Mouse (Mus musculus): ENCODE measurements at regions not wholly inside any gene's neighbourhood (a gene's known extent, or its start where the extent isn't known, plus 50 kb on each side); places are given as distances from the start of the nearest gene placed in this dataset.
A peak's percentile ranks its signal among the peaks of the same experiment; 100 is the strongest.

DNA sequence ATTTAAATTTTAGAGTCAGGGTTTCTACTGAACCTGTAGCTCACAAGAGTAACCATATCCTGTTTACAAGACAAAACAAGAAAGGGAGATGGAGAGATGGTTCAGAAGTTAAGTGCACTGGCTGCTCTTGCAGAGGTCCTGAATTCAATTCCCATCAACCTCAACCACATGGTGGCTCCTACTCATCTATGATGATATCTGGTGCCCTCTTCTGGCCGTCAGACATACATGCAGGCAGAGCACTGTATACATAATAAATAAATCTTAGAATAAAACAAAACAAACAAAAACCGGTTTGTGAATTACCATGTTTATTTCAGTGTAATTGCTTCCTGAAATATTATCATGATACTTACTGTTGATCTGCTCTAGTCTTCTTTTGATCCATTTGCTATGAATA lies 845.4 kb downstream of the Pcdh18 start:
- no peak for DNase-seq
- intact Hi-C loops (cut with DNase I) = no loop called here

- intact Hi-C loops (cut with DNase I) = no loop called here
- DNase-seq = no peak
Measured at GRCm38 (mm10) chr3:48890403-48890802, 866.7 kb downstream of the Pcdh18 start.

DNA sequence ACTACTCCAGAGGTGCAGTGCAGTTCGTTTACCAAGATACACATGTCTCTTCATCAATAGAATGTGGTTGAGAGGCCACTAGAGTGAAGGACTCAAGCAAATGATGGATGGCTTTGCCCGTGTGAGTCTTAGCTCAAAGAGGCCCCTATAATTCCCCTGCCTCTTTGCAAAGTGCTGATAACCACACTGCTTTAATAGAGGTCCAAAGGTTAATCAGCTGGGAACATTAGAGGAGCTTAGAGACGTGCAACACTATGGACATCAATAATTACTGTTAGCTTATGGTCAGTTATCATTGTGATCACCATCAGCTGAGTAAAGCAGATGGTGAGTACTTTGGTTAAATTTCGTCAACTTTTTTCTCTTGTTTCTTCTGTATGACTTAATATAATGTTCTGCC lies 869.2 kb downstream of the Pcdh18 start:
- intact Hi-C loops (cut with DNase I) = no loop called here
- DNase-seq = no peak

GRCm38 (mm10) chr3:48869527-48869926 lies 887.6 kb downstream of the Pcdh18 start:
- intact Hi-C loops (cut with DNase I) = no loop called here
- DNase-seq = no peak

DNA sequence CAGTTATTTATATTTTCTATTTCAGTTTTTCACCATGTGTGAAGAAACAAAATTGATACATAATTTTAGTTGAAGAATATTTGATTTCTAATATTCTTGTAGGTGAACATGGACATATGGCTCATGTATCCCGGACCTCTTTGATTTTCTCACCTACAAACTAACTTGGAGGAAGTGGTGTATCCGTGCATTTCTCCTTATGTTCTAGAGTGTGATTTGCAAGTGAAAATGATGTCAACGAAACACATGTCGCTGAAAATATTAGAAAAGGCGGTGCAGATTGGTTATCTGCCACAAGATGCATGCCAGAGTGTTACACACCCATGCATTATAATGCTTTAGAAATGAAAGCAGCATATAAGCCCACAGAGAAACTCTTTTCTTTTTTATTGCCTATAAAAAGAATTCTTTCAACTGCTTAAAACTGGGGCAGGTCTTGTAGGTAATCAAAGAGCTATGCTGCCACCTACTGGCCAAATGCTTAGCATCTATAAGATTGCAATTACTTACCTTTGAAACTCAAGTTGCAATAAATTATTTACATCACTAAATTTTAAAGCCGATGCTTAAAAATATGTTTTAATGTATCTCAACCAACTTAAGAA lies 911.0 kb downstream of the Pcdh18 start:
- DNase-seq = peak; percentile 15 to 35
- intact Hi-C loops (cut with DNase I) = no loop called here

- intact Hi-C loops (cut with DNase I) = no loop called here
Measured at GRCm38 (mm10) chr3:48840692-48841091, 916.4 kb downstream of the Pcdh18 start.

DNA sequence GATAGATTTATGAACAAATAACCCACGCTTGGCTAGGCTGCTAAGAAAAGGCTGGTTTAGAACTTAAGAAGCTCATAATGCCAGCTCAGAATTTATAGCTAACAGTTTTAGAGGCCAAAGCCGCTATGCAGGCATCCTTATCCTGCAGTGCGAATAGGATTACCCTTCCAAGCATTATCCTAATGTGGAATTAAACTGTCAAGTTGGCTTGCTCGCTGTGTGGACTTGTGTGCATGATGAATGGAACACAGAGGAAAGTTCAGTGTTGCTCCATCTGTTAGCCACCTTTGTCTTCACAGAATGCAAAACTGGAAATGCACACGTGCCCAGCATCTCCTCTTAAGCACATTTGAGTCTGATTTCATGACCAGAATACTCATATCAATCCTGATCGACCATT lies 933.8 kb downstream of the Pcdh18 start:
- intact Hi-C loops (cut with DNase I) = no loop called here
- no peak for DNase-seq

More at GRCm38 (mm10) chr3:48840692-48841091, 916.4 kb downstream of the Pcdh18 start:
- no peak for DNase-seq

GRCm38 (mm10) chr3:48804398-48804797 lies 952.7 kb downstream of the Pcdh18 start:
- no peak for DNase-seq
- intact Hi-C loops (cut with DNase I) = no loop called here

DNA sequence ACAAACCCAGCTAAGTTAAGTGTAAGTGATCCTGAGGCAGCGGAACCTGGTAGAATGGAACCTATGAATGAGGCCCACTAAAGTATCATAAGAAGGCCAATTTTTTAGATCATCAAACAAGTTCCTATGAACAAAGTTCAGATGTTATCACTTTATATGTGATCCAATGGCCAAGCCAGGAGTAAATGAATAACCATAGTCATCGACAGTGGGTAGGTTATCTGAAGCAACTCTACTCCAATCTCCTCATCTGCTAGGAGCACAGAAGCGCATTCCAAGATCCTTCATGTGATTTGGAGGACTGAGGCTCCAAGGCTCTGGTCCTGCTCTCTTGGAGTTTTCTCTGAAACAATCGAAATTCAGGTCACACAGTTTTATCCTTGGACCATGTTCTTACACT lies 985.4 kb downstream of the Pcdh18 start:
- intact Hi-C loops (cut with DNase I) = no loop called here
- no peak for DNase-seq
